Mouse (Mus musculus): ENCODE measurements around the gene Antxr1. TPM values are rescaled to one million over a fixed set of nuclear protein-coding genes. Genes with fewer than 3 reads are reported as not detected.

Gene Antxr1
- polyA plus RNA-seq, 1 experiment from 2014 or later, result 5.2 TPM

GRCm38 (mm10) chr6:87272202-87272601 lies 63.4 kb downstream of the Antxr1 start:
- H3K27me3 ChIP-seq (ENCODE audit: insufficient read depth, low read length), result 0 out of 2 replicates have a peak, but pooled peaks cover 5% of the 10 kb centered on the region
- H3K9ac ChIP-seq (ENCODE audit: low read depth, low read length), result no peak overlapping the region
- no peaks in the 10 kb centered on the region for H3K9me3 ChIP-seq (replicated peaks; ENCODE audit: low read length)
- WGBS, result 67% methylated on average over 2 of the region's 2 CpGs
- H3K36me3 ChIP-seq (ENCODE audit: insufficient read depth, low read length), result no peaks in the 10 kb centered on the region
- no peak overlapping the region for H3K27ac ChIP-seq
- H3K4me1 ChIP-seq (replicated peaks; ENCODE audit: insufficient read depth, low read length), result peaks cover 13% of the 10 kb centered on the region
- DNase-seq (ENCODE audit: low spot score) (no peak), ATAC-seq (replicated peaks; ENCODE audit: low FRiP score, low read depth) (no peak)
- no peak overlapping the region for H3K4me3 ChIP-seq (replicated peaks; ENCODE audit: low read depth, low read length)
- H3K4me2 ChIP-seq (ENCODE audit: low read length), result no peak overlapping the region
- TF ChIP-seq CTCF (IDR thresholded peaks at IDR 0.05; ENCODE audit: low read depth), result no peak

GRCm38 (mm10) chr6:87270452-87270851 lies 65.2 kb downstream of the Antxr1 start:
- no peak for TF ChIP-seq CTCF (IDR thresholded peaks at IDR 0.05; ENCODE audit: low read depth)
- no peaks in the 10 kb centered on the region for H3K9me3 ChIP-seq (replicated peaks; ENCODE audit: low read length)
- H3K4me3 ChIP-seq (replicated peaks; ENCODE audit: low read depth, low read length), result no peak overlapping the region
- 21% methylated on average over 7 of the region's 7 CpGs for WGBS
- ATAC-seq (replicated peaks; ENCODE audit: low FRiP score, low read depth) (no peak), DNase-seq (ENCODE audit: low spot score) (peak; percentile 80)
- no peak overlapping the region for H3K9ac ChIP-seq (ENCODE audit: low read depth, low read length)
- no peak overlapping the region for H3K27ac ChIP-seq
- H3K36me3 ChIP-seq (ENCODE audit: insufficient read depth, low read length), result no peaks in the 10 kb centered on the region
- 0 out of 2 replicates have a peak, but pooled peaks cover 5% of the 10 kb centered on the region for H3K27me3 ChIP-seq (ENCODE audit: insufficient read depth, low read length)
- H3K4me1 ChIP-seq (replicated peaks; ENCODE audit: insufficient read depth, low read length), result peaks cover 7% of the 10 kb centered on the region
- no peak overlapping the region for H3K4me2 ChIP-seq (ENCODE audit: low read length)

GRCm38 (mm10) chr6:87269950-87270349 lies 65.7 kb downstream of the Antxr1 start:
- Histone ChIP-seq H3K36me3 (ENCODE audit: insufficient read depth, low read length) (no peaks in the 10 kb centered on the region), H3K9me3 (replicated peaks; ENCODE audit: low read length) (no peaks in the 10 kb centered on the region), H3K4me2 (ENCODE audit: low read length) (no peak overlapping the region), H3K27ac (no peak overlapping the region), H3K4me3 (replicated peaks; ENCODE audit: low read depth, low read length) (no peak overlapping the region), H3K4me1 (replicated peaks; ENCODE audit: insufficient read depth, low read length) (peaks cover 7% of the 10 kb centered on the region), H3K27me3 (ENCODE audit: insufficient read depth, low read length) (0 out of 2 replicates have a peak, but pooled peaks cover 5% of the 10 kb centered on the region), H3K9ac (ENCODE audit: low read depth, low read length) (no peak overlapping the region)
- no peak for ATAC-seq (replicated peaks; ENCODE audit: low FRiP score, low read depth)
- peak; percentile 55 for DNase-seq (ENCODE audit: low spot score)
- WGBS, result 43% methylated on average over 7 of the region's 7 CpGs
- no peak for TF ChIP-seq CTCF (IDR thresholded peaks at IDR 0.05; ENCODE audit: low read depth)

GRCm38 (mm10) chr6:87262666-87263065 lies 73.0 kb downstream of the Antxr1 start:
- 55% methylated on average over 2 of the region's 2 CpGs for WGBS
- Histone ChIP-seq H3K27ac (no peak overlapping the region), H3K4me3 (replicated peaks; ENCODE audit: low read depth, low read length) (no peak overlapping the region), H3K4me2 (ENCODE audit: low read length) (no peak overlapping the region), H3K36me3 (ENCODE audit: insufficient read depth, low read length) (no peaks in the 10 kb centered on the region), H3K27me3 (ENCODE audit: insufficient read depth, low read length) (no peaks in the 10 kb centered on the region), H3K4me1 (replicated peaks; ENCODE audit: insufficient read depth, low read length) (no peaks in the 10 kb centered on the region), H3K9ac (ENCODE audit: low read depth, low read length) (no peak overlapping the region), H3K9me3 (replicated peaks; ENCODE audit: low read length) (no peaks in the 10 kb centered on the region)
- ATAC-seq (replicated peaks; ENCODE audit: low FRiP score, low read depth) (no peak), DNase-seq (ENCODE audit: low spot score) (no peak)
- TF ChIP-seq CTCF (IDR thresholded peaks at IDR 0.05; ENCODE audit: low read depth), result no peak

GRCm38 (mm10) chr6:87258976-87259375 lies 76.6 kb downstream of the Antxr1 start:
- no peak overlapping the region for H3K27ac ChIP-seq
- no peak overlapping the region for H3K4me2 ChIP-seq (ENCODE audit: low read length)
- 51% methylated on average over 5 of the region's 5 CpGs for WGBS
- ATAC-seq (replicated peaks; ENCODE audit: low FRiP score, low read depth), result no peak
- H3K9ac ChIP-seq (ENCODE audit: low read depth, low read length), result no peak overlapping the region
- H3K36me3 ChIP-seq (ENCODE audit: insufficient read depth, low read length), result 0 out of 2 replicates have a peak, but pooled peaks cover 3% of the 10 kb centered on the region
- no peaks in the 10 kb centered on the region for H3K4me1 ChIP-seq (replicated peaks; ENCODE audit: insufficient read depth, low read length)
- no peaks in the 10 kb centered on the region for H3K9me3 ChIP-seq (replicated peaks; ENCODE audit: low read length)
- no peaks in the 10 kb centered on the region for H3K27me3 ChIP-seq (ENCODE audit: insufficient read depth, low read length)
- TF ChIP-seq CTCF (IDR thresholded peaks at IDR 0.05; ENCODE audit: low read depth), result no peak
- no peak for DNase-seq (ENCODE audit: low spot score)
- no peak overlapping the region for H3K4me3 ChIP-seq (replicated peaks; ENCODE audit: low read depth, low read length)

GRCm38 (mm10) chr6:87257981-87258775 lies 77.4 kb downstream of the Antxr1 start:
- ATAC-seq (replicated peaks; ENCODE audit: low FRiP score, low read depth), result no peak
- Histone ChIP-seq H3K27ac (no peak overlapping the region), H3K27me3 (ENCODE audit: insufficient read depth, low read length) (no peaks in the 10 kb centered on the region), H3K4me1 (replicated peaks; ENCODE audit: insufficient read depth, low read length) (no peaks in the 10 kb centered on the region), H3K4me2 (ENCODE audit: low read length) (no peak overlapping the region), H3K36me3 (ENCODE audit: insufficient read depth, low read length) (0 out of 2 replicates have a peak, but pooled peaks cover 4% of the 10 kb centered on the region), H3K9ac (ENCODE audit: low read depth, low read length) (no peak overlapping the region), H3K4me3 (replicated peaks; ENCODE audit: low read depth, low read length) (no peak overlapping the region), H3K9me3 (replicated peaks; ENCODE audit: low read length) (no peaks in the 10 kb centered on the region)
- 67% methylated on average over 7 of the region's 7 CpGs for WGBS
- no peak for TF ChIP-seq CTCF (IDR thresholded peaks at IDR 0.05; ENCODE audit: low read depth)
- DNase-seq (ENCODE audit: low spot score), result no peak

All from kidney, postnatal 0 days (tissue).